Mouse (Mus musculus): ENCODE measurements at regions not wholly inside any gene's neighbourhood (a gene's known extent, or its start where the extent isn't known, plus 50 kb on each side); places are given as distances from the start of the nearest gene placed in this dataset.

DNA sequence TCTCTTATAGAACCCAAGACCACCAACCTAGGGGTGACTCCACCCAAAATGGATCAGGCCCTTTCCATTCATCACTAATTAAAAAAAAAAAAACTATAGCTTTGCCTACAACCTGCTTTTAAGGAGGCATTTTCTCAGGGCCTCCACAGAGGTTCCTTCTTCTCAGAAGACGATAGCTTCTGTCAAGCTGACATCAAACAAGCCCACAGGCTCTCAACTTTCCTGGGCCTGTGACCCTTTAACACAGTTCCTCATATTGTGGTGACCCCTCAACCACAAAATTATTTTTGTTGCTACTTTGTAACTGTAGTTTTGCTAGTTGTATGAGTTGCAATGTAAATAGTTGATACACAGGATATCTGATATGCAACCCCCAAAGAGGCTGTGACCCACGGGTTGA lies 96.0 kb upstream of the Map4k3 start:
- Histone ChIP-seq H3K4me2 (ENCODE audit: low read depth, low read length) (no peak overlapping the region), H3K9ac (replicated peaks; ENCODE audit: low read depth, low read length) (no peak overlapping the region), H3K27me3 (ENCODE audit: control insufficient read depth, insufficient read depth, low read length) (no peaks in the 10 kb centered on the region), H3K4me3 (ENCODE audit: low read depth, low read length) (no peak overlapping the region), H3K9me3 (ENCODE audit: control insufficient read depth, low read length) (no peaks in the 10 kb centered on the region), H3K4me1 (ENCODE audit: control insufficient read depth, insufficient read depth, low read length) (peaks cover 9% of the 10 kb centered on the region; the same call in 1 of the 2 replicates), H3K27ac (ENCODE audit: low read depth, low read length) (no peak overlapping the region), H3K36me3 (ENCODE audit: control insufficient read depth, insufficient read depth, low read length) (no peaks in the 10 kb centered on the region)
- ATAC-seq (ENCODE audit: low read depth): no peak
- 87% methylated on average over 2 of the region's 2 CpGs for WGBS

- 51% methylated on average over 8 of the region's 8 CpGs for WGBS
- H3K4me2 ChIP-seq (ENCODE audit: low read depth, low read length): no peak overlapping the region
- H3K27me3 ChIP-seq (ENCODE audit: control insufficient read depth, insufficient read depth, low read length): no peaks in the 10 kb centered on the region
- H3K9me3 ChIP-seq (ENCODE audit: control insufficient read depth, low read length): no peaks in the 10 kb centered on the region
- no peak overlapping the region for H3K4me3 ChIP-seq (ENCODE audit: low read depth, low read length)
- H3K4me1 ChIP-seq (ENCODE audit: control insufficient read depth, insufficient read depth, low read length): peaks cover 5% of the 10 kb centered on the region; the same call in 1 of the 2 replicates
- H3K36me3 ChIP-seq (ENCODE audit: control insufficient read depth, insufficient read depth, low read length): no peaks in the 10 kb centered on the region
- no peak overlapping the region for H3K9ac ChIP-seq (replicated peaks; ENCODE audit: low read depth, low read length)
- no peak for ATAC-seq (ENCODE audit: low read depth)
- H3K27ac ChIP-seq (ENCODE audit: low read depth, low read length): no peak overlapping the region
Measured at GRCm38 (mm10) chr17:80820888-80821287, 92.6 kb upstream of the Map4k3 start.

GRCm38 (mm10) chr17:80818477-80819028 lies 90.3 kb upstream of the Map4k3 start:
- H3K27ac ChIP-seq (ENCODE audit: low read depth, low read length): no peak overlapping the region
- no peak overlapping the region for H3K9ac ChIP-seq (replicated peaks; ENCODE audit: low read depth, low read length)
- H3K4me1 ChIP-seq (ENCODE audit: control insufficient read depth, insufficient read depth, low read length): no peaks in the 10 kb centered on the region
- no peaks in the 10 kb centered on the region for H3K36me3 ChIP-seq (ENCODE audit: control insufficient read depth, insufficient read depth, low read length)
- no peak overlapping the region for H3K4me3 ChIP-seq (ENCODE audit: low read depth, low read length)
- H3K9me3 ChIP-seq (ENCODE audit: control insufficient read depth, low read length): no peaks in the 10 kb centered on the region
- H3K27me3 ChIP-seq (ENCODE audit: control insufficient read depth, insufficient read depth, low read length): no peaks in the 10 kb centered on the region
- 73% methylated on average over 9 of the region's 9 CpGs for WGBS
- no peak for ATAC-seq (ENCODE audit: low read depth)
- H3K4me2 ChIP-seq (ENCODE audit: low read depth, low read length): no peak overlapping the region

DNA sequence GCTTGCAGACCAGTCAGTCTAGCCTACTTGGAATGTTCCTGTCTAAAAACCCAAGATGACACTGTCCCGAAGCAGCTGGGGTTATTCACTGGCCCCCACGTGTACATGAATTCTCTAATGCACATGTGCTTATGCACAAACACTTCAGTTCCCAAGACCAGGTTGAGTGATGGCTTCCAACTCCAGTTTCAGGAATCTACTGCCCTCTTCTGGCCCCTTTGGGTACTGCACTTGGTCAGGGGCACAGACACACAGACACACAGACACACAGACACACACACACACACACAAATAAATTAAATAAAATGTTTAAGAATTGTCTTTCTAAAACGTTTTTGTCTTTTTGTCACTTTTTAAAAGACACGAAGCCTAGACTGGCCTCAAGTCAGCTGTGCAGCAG lies 87.5 kb upstream of the Map4k3 start:
- ATAC-seq (ENCODE audit: low read depth): no peak
- H3K36me3 ChIP-seq (ENCODE audit: control insufficient read depth, insufficient read depth, low read length): no peaks in the 10 kb centered on the region
- no peak overlapping the region for H3K27ac ChIP-seq (ENCODE audit: low read depth, low read length)
- H3K4me3 ChIP-seq (ENCODE audit: low read depth, low read length): no peak overlapping the region
- no peak overlapping the region for H3K4me2 ChIP-seq (ENCODE audit: low read depth, low read length)
- no peaks in the 10 kb centered on the region for H3K9me3 ChIP-seq (ENCODE audit: control insufficient read depth, low read length)
- WGBS: 71% methylated on average over 4 of the region's 4 CpGs
- H3K4me1 ChIP-seq (ENCODE audit: control insufficient read depth, insufficient read depth, low read length): no peaks in the 10 kb centered on the region
- no peaks in the 10 kb centered on the region for H3K27me3 ChIP-seq (ENCODE audit: control insufficient read depth, insufficient read depth, low read length)
- no peak overlapping the region for H3K9ac ChIP-seq (replicated peaks; ENCODE audit: low read depth, low read length)

DNA sequence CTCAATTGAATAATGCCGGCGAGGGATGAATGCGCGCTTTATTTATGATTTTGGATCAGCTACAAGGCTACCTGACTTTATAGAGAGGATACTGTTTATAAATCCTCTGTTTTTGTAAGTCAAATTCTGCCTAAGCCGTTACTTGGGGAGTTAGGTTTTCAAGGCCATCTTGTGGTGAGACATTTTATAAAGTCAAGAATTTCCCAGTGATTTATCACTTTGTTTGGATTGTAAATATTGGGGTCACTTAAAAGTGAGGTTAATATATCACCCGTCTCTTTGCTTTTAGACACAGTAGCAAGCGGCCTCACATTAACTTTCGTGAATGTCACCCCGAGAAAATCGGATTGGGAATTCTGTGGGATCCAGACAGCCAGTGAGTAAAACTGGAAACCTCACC lies 84.9 kb upstream of the Map4k3 start:
- 80% methylated on average over 10 of the region's 10 CpGs for WGBS
- no peak overlapping the region for H3K9ac ChIP-seq (replicated peaks; ENCODE audit: low read depth, low read length)

GRCm38 (mm10) chr17:80809275-80809674 lies 81.0 kb upstream of the Map4k3 start:
- Histone ChIP-seq H3K4me3 (ENCODE audit: low read depth, low read length) (no peak overlapping the region), H3K4me2 (ENCODE audit: low read depth, low read length) (no peak overlapping the region), H3K9me3 (ENCODE audit: control insufficient read depth, low read length) (no peaks in the 10 kb centered on the region), H3K27me3 (ENCODE audit: control insufficient read depth, insufficient read depth, low read length) (no peaks in the 10 kb centered on the region), H3K9ac (replicated peaks; ENCODE audit: low read depth, low read length) (no peak overlapping the region), H3K4me1 (ENCODE audit: control insufficient read depth, insufficient read depth, low read length) (no peaks in the 10 kb centered on the region), H3K36me3 (ENCODE audit: control insufficient read depth, insufficient read depth, low read length) (no peaks in the 10 kb centered on the region), H3K27ac (ENCODE audit: low read depth, low read length) (no peak overlapping the region)
- WGBS: 75% methylated on average over 5 of the region's 5 CpGs
- no peak for ATAC-seq (ENCODE audit: low read depth)

More for the DNA sequence above, 84.9 kb upstream of the Map4k3 start:
- no peaks in the 10 kb centered on the region for H3K36me3 ChIP-seq (ENCODE audit: control insufficient read depth, insufficient read depth, low read length)
- H3K4me1 ChIP-seq (ENCODE audit: control insufficient read depth, insufficient read depth, low read length): no peaks in the 10 kb centered on the region
- no peak overlapping the region for H3K4me3 ChIP-seq (ENCODE audit: low read depth, low read length)
- no peaks in the 10 kb centered on the region for H3K27me3 ChIP-seq (ENCODE audit: control insufficient read depth, insufficient read depth, low read length)
- no peak for ATAC-seq (ENCODE audit: low read depth)
- H3K27ac ChIP-seq (ENCODE audit: low read depth, low read length): no peak overlapping the region
- no peak overlapping the region for H3K4me2 ChIP-seq (ENCODE audit: low read depth, low read length)
- H3K9me3 ChIP-seq (ENCODE audit: control insufficient read depth, low read length): no peaks in the 10 kb centered on the region

GRCm38 (mm10) chr17:80808069-80808468 lies 79.8 kb upstream of the Map4k3 start:
- H3K4me1 ChIP-seq (ENCODE audit: control insufficient read depth, insufficient read depth, low read length): no peaks in the 10 kb centered on the region
- H3K9ac ChIP-seq (replicated peaks; ENCODE audit: low read depth, low read length): no peak overlapping the region
- no peaks in the 10 kb centered on the region for H3K9me3 ChIP-seq (ENCODE audit: control insufficient read depth, low read length)
- H3K36me3 ChIP-seq (ENCODE audit: control insufficient read depth, insufficient read depth, low read length): no peaks in the 10 kb centered on the region
- H3K27ac ChIP-seq (ENCODE audit: low read depth, low read length): no peak overlapping the region
- no peak overlapping the region for H3K4me2 ChIP-seq (ENCODE audit: low read depth, low read length)
- no peak overlapping the region for H3K4me3 ChIP-seq (ENCODE audit: low read depth, low read length)
- ATAC-seq (ENCODE audit: low read depth): no peak
- 75% methylated on average over 10 of the region's 10 CpGs for WGBS
- no peaks in the 10 kb centered on the region for H3K27me3 ChIP-seq (ENCODE audit: control insufficient read depth, insufficient read depth, low read length)

DNA sequence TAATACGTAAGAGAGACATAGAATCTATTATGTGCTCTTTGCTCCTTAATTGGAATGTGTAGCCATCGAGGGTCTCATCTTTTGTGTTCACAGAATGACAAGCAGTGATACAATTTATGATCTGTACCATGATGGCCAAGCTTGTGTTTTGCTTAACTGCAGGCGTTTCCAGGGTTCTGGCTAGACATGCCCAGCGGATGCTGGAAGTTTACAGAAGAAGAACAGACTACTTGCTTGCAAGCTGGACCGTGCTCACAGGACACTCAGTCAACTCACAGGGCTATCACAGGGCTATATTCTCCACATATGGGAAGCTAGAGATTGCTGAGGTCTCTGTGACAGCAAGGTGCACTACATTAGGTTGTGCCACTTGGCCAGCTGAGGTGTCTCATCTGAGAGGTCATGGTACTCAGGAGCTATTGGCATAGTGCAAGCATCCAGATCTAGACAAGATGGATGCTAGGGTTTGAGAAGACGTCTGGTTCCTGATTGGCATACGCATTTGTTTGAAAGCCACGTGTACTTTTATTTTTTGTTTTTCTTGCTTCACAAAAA lies 75.2 kb upstream of the Map4k3 start:
- Histone ChIP-seq H3K27me3 (ENCODE audit: control insufficient read depth, insufficient read depth, low read length) (no peaks in the 10 kb centered on the region), H3K4me3 (ENCODE audit: low read depth, low read length) (no peak overlapping the region), H3K4me1 (ENCODE audit: control insufficient read depth, insufficient read depth, low read length) (no peaks in the 10 kb centered on the region), H3K9ac (replicated peaks; ENCODE audit: low read depth, low read length) (no peak overlapping the region), H3K27ac (ENCODE audit: low read depth, low read length) (no peak overlapping the region), H3K9me3 (ENCODE audit: control insufficient read depth, low read length) (no peaks in the 10 kb centered on the region), H3K4me2 (ENCODE audit: low read depth, low read length) (no peak overlapping the region), H3K36me3 (ENCODE audit: control insufficient read depth, insufficient read depth, low read length) (no peaks in the 10 kb centered on the region)
- WGBS: 67% methylated on average over 8 of the region's 8 CpGs
- ATAC-seq (ENCODE audit: low read depth): no peak

GRCm38 (mm10) chr17:80802622-80803021 lies 74.3 kb upstream of the Map4k3 start:
- no peak for ATAC-seq (ENCODE audit: low read depth)
- WGBS: 83% methylated on average over 10 of the region's 10 CpGs
- H3K9ac ChIP-seq (replicated peaks; ENCODE audit: low read depth, low read length): no peak overlapping the region
- no peak overlapping the region for H3K4me2 ChIP-seq (ENCODE audit: low read depth, low read length)
- H3K4me1 ChIP-seq (ENCODE audit: control insufficient read depth, insufficient read depth, low read length): no peaks in the 10 kb centered on the region
- H3K27ac ChIP-seq (ENCODE audit: low read depth, low read length): no peak overlapping the region
- no peaks in the 10 kb centered on the region for H3K27me3 ChIP-seq (ENCODE audit: control insufficient read depth, insufficient read depth, low read length)
- H3K4me3 ChIP-seq (ENCODE audit: low read depth, low read length): no peak overlapping the region
- H3K9me3 ChIP-seq (ENCODE audit: control insufficient read depth, low read length): no peaks in the 10 kb centered on the region
- no peaks in the 10 kb centered on the region for H3K36me3 ChIP-seq (ENCODE audit: control insufficient read depth, insufficient read depth, low read length)

Data from neural tube, embryonic 14.5 days (tissue).